11 mouse cellular contexts compared by ENCODE assay signal in genomic region chr7:65011133-65011532, GRCm38 (mm10).
DNase-seq lines count a peak whose midpoint lies in the region; ATAC-seq and TF ChIP-seq lines count a peak whose summit lies in the region.
"Had no signal": no experiment of that assay in that cellular context is flagged by ENCODE, and none has a peak within 500 bp of the region (broad histone marks: within the 10 kb centered on the region; RNA-seq: fewer than 3 reads in every experiment).

No protein-coding gene starts in this region.

- H3K9me3 ChIP-seq in lung, embryonic 14.5 days (ENCODE audit: low read depth, low read length) = no peaks in the 10 kb centered on the region
- H3K9me3 ChIP-seq in hindbrain, embryonic 16.5 days (ENCODE audit: control insufficient read depth, low read length) = no peaks in the 10 kb centered on the region
- no peaks in the 10 kb centered on the region for H3K9me3 ChIP-seq in stomach, embryonic 15.5 days
- H3K9me3 ChIP-seq: lung, embryonic 15.5 days had no signal

- ATAC-seq in lung, embryonic 14.5 days (ENCODE audit: insufficient read depth) = peak; percentile 63; the same call in 1 of the 2 replicates
- peak; percentile 53 for ATAC-seq in hindbrain, embryonic 16.5 days
- peak; percentile 63; the same call in 1 of the 2 replicates for ATAC-seq in stomach, embryonic 15.5 days (ENCODE audit: insufficient read depth, low FRiP score, low read depth)
- ATAC-seq in megakaryocyte-erythroid progenitor cell, adult 5-6 weeks (replicated peaks; ENCODE audit: low FRiP score, low TSS enrichment, poor library complexity, severe bottlenecking) = no peak

- no peak overlapping the region for H3K4me2 ChIP-seq in lung, embryonic 14.5 days
- no peak overlapping the region for H3K4me2 ChIP-seq in hindbrain, embryonic 16.5 days (ENCODE audit: low read length)
- no peak overlapping the region for H3K4me2 ChIP-seq in stomach, embryonic 15.5 days
- H3K4me2 ChIP-seq: lung, embryonic 15.5 days had no signal

- H3K4me3 ChIP-seq in lung, embryonic 14.5 days (ENCODE audit: low read depth, low read length) = no peak overlapping the region
- no peak overlapping the region for H3K4me3 ChIP-seq in hindbrain, embryonic 16.5 days (ENCODE audit: low read length)
- no peak overlapping the region for H3K4me3 ChIP-seq in stomach, embryonic 15.5 days (replicated peaks)
- H3K4me3 ChIP-seq: lung, embryonic 15.5 days had no signal

- TF ChIP-seq CTCF in lung, embryonic 14.5 days (IDR thresholded peaks at IDR 0.05; ENCODE audit: low read depth) = no peak

- peak; percentile 35 to 44 for DNase-seq in cerebellum, postnatal 10 days
- DNase-seq in cerebellum, adult 18-20 months = no peak
- peak; percentile 49 for DNase-seq in lung, embryonic 14.5 days
- DNase-seq in lung, postnatal 25 days (ENCODE audit: low spot score) = no peak
- no peak for DNase-seq in B cell, adult 2 months
- DNase-seq: cerebellum, adult 9-11 months; kidney, postnatal 36 days had no signal

- H3K4me1 ChIP-seq in lung, embryonic 14.5 days (ENCODE audit: insufficient read depth) = no peaks in the 10 kb centered on the region
- H3K4me1 ChIP-seq in hindbrain, embryonic 16.5 days (ENCODE audit: control insufficient read depth, insufficient read depth, low read depth, low read length) = no peaks in the 10 kb centered on the region
- H3K4me1 ChIP-seq in stomach, embryonic 15.5 days = no peaks in the 10 kb centered on the region
- H3K4me1 ChIP-seq: lung, embryonic 15.5 days had no signal

- no peak overlapping the region for H3K9ac ChIP-seq in lung, embryonic 14.5 days
- no peak overlapping the region for H3K9ac ChIP-seq in hindbrain, embryonic 16.5 days (ENCODE audit: low read depth, low read length)
- H3K9ac ChIP-seq in stomach, embryonic 15.5 days = no peak overlapping the region
- H3K9ac ChIP-seq: lung, embryonic 15.5 days had no signal

- no peak overlapping the region for H3K27ac ChIP-seq in lung, embryonic 14.5 days (ENCODE audit: low read depth)
- H3K27ac ChIP-seq in hindbrain, embryonic 16.5 days (ENCODE audit: low read depth, low read length) = no peak overlapping the region
- H3K27ac ChIP-seq in stomach, embryonic 15.5 days = no peak overlapping the region
- H3K27ac ChIP-seq: lung, embryonic 15.5 days had no signal

- H3K27me3 ChIP-seq in lung, embryonic 14.5 days (ENCODE audit: insufficient read depth, low read length) = no peaks in the 10 kb centered on the region
- H3K27me3 ChIP-seq in hindbrain, embryonic 16.5 days (replicated peaks; ENCODE audit: control insufficient read depth, insufficient read depth, low read length) = no peaks in the 10 kb centered on the region
- no peaks in the 10 kb centered on the region for H3K27me3 ChIP-seq in stomach, embryonic 15.5 days (replicated peaks)
- H3K27me3 ChIP-seq: lung, embryonic 15.5 days had no signal

- H3K36me3 ChIP-seq in lung, embryonic 14.5 days (ENCODE audit: insufficient read depth) = no peaks in the 10 kb centered on the region
- no peaks in the 10 kb centered on the region for H3K36me3 ChIP-seq in hindbrain, embryonic 16.5 days (ENCODE audit: control insufficient read depth, insufficient read depth, low read length)
- H3K36me3 ChIP-seq in stomach, embryonic 15.5 days = no peaks in the 10 kb centered on the region
- H3K36me3 ChIP-seq: lung, embryonic 15.5 days had no signal

- WGBS in lung, embryonic 14.5 days = 34% methylated on average over 6 of the region's 6 CpGs
- WGBS in hindbrain, embryonic 16.5 days = 31% methylated on average over 6 of the region's 6 CpGs
- WGBS in stomach, embryonic 15.5 days = 32% methylated on average over 6 of the region's 6 CpGs

Comparison
In these comparisons a context has a peak if more than half of its experiments do, and no peak if none do; other contexts are left out.
1. DNase-seq: peak in cerebellum, postnatal 10 days (2 of 2) and lung, embryonic 14.5 days (single experiment); none in cerebellum, adult 18-20 months (0 of 2), lung, postnatal 25 days (single experiment) and B cell, adult 2 months (0 of 2).